Mouse (Mus musculus) forebrain, embryonic 15.5 days (tissue): ENCODE data around the gene Fhad1. TPM values are rescaled to one million over a fixed set of nuclear protein-coding genes. Genes with fewer than 3 reads are reported as not detected.

ENCODE experiments used
- ATAC-seq: fragments of 200-750 bp; cut with Nextera tagmentation; replicated peaks from 2 replicates; pipeline ENCODE4 v1.8.0; 2017; ENCODE audit warnings: mild to moderate bottlenecking, moderate TSS enrichment, moderate library complexity
- H3K27ac ChIP-seq: fragments of 300-500 bp; sonication (generic); replicated peaks from 2 replicates; pipeline ENCODE4 v1.5.1; 2015; ENCODE audit warnings: mild to moderate bottlenecking, inconsistent platforms
- H3K27me3 ChIP-seq: fragments of 300-500 bp; sonication (generic); 2 replicates; pipeline ENCODE4 v1.6.1; 2015; ENCODE audit warnings: inconsistent platforms
- H3K36me3 ChIP-seq: fragments of 300-500 bp; sonication (generic); 2 replicates; pipeline ENCODE4 v1.6.1; 2015; ENCODE audit warnings: mild to moderate bottlenecking, inconsistent platforms
- H3K4me1 ChIP-seq: fragments of 300-500 bp; sonication (generic); 2 replicates; pipeline ENCODE4 v1.6.1; 2015; ENCODE audit warnings: inconsistent platforms
- H3K4me2 ChIP-seq: fragments of 300-500 bp; sonication (generic); replicated peaks from 2 replicates; pipeline ENCODE4 v1.6.1; 2015; ENCODE audit warnings: mild to moderate bottlenecking, inconsistent platforms
- H3K4me3 ChIP-seq: fragments of 300-500 bp; sonication (generic); 2 replicates; pipeline ENCODE4 v1.5.1; 2015; ENCODE audit warnings: mild to moderate bottlenecking, inconsistent platforms
- H3K9ac ChIP-seq: fragments of 300-500 bp; sonication (generic); replicated peaks from 2 replicates; pipeline ENCODE4 v1.6.1; 2015; ENCODE audit warnings: mild to moderate bottlenecking, inconsistent platforms
- H3K9me3 ChIP-seq: fragments of 300-500 bp; sonication (generic); 2 replicates; pipeline ENCODE4 v1.6.1; 2016; ENCODE audit warnings: inconsistent platforms
- WGBS: fragments of 180-500 bp; shearing (Covaris S2); methylation state at CpG from one replicate; pipeline ENCODE4 v1.1.7; 2015; ENCODE audit warnings: mixed read lengths; 5-methylcytosine and 5-hydroxymethylcytosine counted together
- polyA plus RNA-seq: library from polyadenylated mRNA; unstranded; fragments of >200 nt; fragmentation: Nextera tagmentation; extraction: Ambion mirVana; gene quantifications from 2 replicates; pipeline ENCODE4 v1.2.1, GENCODE M21; 2015

The Fhad1 gene
- polyA plus RNA-seq, 1 experiment from 2014 or later = 3.7 TPM

GRCm38 (mm10) chr4:141959615-141960014 lies 55.3 kb downstream of the Fhad1 start:
- Histone ChIP-seq H3K4me3 (no peak overlapping the region), H3K4me2 (no peak overlapping the region), H3K9ac (no peak overlapping the region), H3K27me3 (no peaks in the 10 kb centered on the region), H3K9me3 (peaks cover 3% of the 10 kb centered on the region; the same call in 1 of the 2 replicates), H3K36me3 (no peaks in the 10 kb centered on the region), H3K4me1 (peaks cover 5% of the 10 kb centered on the region), H3K27ac (no peak overlapping the region)
- WGBS = 69% methylated on average over 4 of the region's 4 CpGs
- ATAC-seq = no peak

GRCm38 (mm10) chr4:141958614-141959375 lies 56.1 kb downstream of the Fhad1 start:
- Histone ChIP-seq H3K4me3 (no peak overlapping the region), H3K9ac (no peak overlapping the region), H3K27ac (no peak overlapping the region), H3K4me2 (no peak overlapping the region), H3K27me3 (no peaks in the 10 kb centered on the region), H3K9me3 (peaks cover 3% of the 10 kb centered on the region; the same call in 1 of the 2 replicates), H3K36me3 (no peaks in the 10 kb centered on the region), H3K4me1 (peaks cover 4% of the 10 kb centered on the region)
- ATAC-seq = peak; percentile 33
- 58% methylated on average over 7 of the region's 7 CpGs for WGBS

DNA sequence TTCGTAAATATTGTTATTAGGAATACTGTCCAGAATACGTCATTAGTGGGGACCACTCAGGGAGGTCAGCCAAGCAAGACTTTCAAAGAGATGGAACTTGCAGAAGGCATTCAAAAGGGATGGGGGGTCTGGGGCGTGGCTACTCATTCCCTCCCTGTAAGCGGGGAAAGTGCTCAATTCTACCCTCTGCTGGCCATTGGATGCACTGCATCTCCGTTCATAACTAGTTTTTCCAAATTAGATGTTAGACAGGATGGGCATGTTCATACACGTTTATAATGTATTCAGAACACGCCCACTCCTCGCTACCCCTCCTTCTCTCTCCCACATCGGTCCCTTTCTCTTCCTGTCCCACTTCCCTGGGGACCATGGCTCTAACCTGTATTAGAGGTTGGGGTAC lies 56.7 kb downstream of the Fhad1 start:
- H3K27me3 ChIP-seq = no peaks in the 10 kb centered on the region
- WGBS = 5% methylated on average over 9 of the region's 9 CpGs
- no peak overlapping the region for H3K9ac ChIP-seq
- 0 out of 2 replicates have a peak overlapping the region, but pooled peaks have one; percentile 16 for H3K4me2 ChIP-seq
- H3K4me3 ChIP-seq = no peak overlapping the region
- no peaks in the 10 kb centered on the region for H3K36me3 ChIP-seq
- no peak overlapping the region for H3K27ac ChIP-seq
- peaks cover 3% of the 10 kb centered on the region; the same call in 1 of the 2 replicates for H3K9me3 ChIP-seq
- peak; percentile 64 for ATAC-seq
- peaks cover 4% of the 10 kb centered on the region for H3K4me1 ChIP-seq

GRCm38 (mm10) chr4:141957740-141958139 lies 57.1 kb downstream of the Fhad1 start:
- H3K4me3 ChIP-seq = no peak overlapping the region
- peaks cover 4% of the 10 kb centered on the region for H3K4me1 ChIP-seq
- H3K36me3 ChIP-seq = no peaks in the 10 kb centered on the region
- 0 out of 2 replicates have a peak overlapping the region, but pooled peaks have one; percentile 16 for H3K4me2 ChIP-seq
- WGBS = 31% methylated on average over 11 of the region's 11 CpGs
- H3K9ac ChIP-seq = no peak overlapping the region
- no peak overlapping the region for H3K27ac ChIP-seq
- peaks cover 3% of the 10 kb centered on the region; the same call in 1 of the 2 replicates for H3K9me3 ChIP-seq
- no peaks in the 10 kb centered on the region for H3K27me3 ChIP-seq
- ATAC-seq = peak; percentile 39; the same call in 1 of the 2 replicates

- Histone ChIP-seq H3K9me3 (peaks cover 2% of the 10 kb centered on the region; the same call in 1 of the 2 replicates), H3K27ac (no peak overlapping the region), H3K27me3 (no peaks in the 10 kb centered on the region), H3K9ac (no peak overlapping the region), H3K4me3 (no peak overlapping the region), H3K36me3 (no peaks in the 10 kb centered on the region), H3K4me2 (no peak overlapping the region), H3K4me1 (peaks cover 9% of the 10 kb centered on the region)
- ATAC-seq = no peak
- WGBS = 93% methylated on average over 5 of the region's 5 CpGs
Measured at GRCm38 (mm10) chr4:141956931-141957330, 58.0 kb downstream of the Fhad1 start.

GRCm38 (mm10) chr4:141954770-141955720 lies 59.8 kb downstream of the Fhad1 start:
- no peak overlapping the region for H3K4me2 ChIP-seq
- no peak overlapping the region for H3K4me3 ChIP-seq
- H3K27me3 ChIP-seq = peaks cover 3% of the 10 kb centered on the region; the same call in 1 of the 2 replicates
- H3K9me3 ChIP-seq = no peaks in the 10 kb centered on the region
- no peak for ATAC-seq
- no peak overlapping the region for H3K27ac ChIP-seq
- no peak overlapping the region for H3K9ac ChIP-seq
- 64% methylated on average over 16 of the region's 16 CpGs for WGBS
- no peaks in the 10 kb centered on the region for H3K36me3 ChIP-seq
- H3K4me1 ChIP-seq = peaks cover 9% of the 10 kb centered on the region

- WGBS = 58% methylated on average over 6 of the region's 6 CpGs
- peaks cover 3% of the 10 kb centered on the region; the same call in 1 of the 2 replicates for H3K27me3 ChIP-seq
- ATAC-seq = no peak
- H3K4me2 ChIP-seq = no peak overlapping the region
- no peak overlapping the region for H3K27ac ChIP-seq
- no peaks in the 10 kb centered on the region for H3K36me3 ChIP-seq
- H3K4me1 ChIP-seq = peaks cover 12% of the 10 kb centered on the region
- H3K9me3 ChIP-seq = no peaks in the 10 kb centered on the region
- no peak overlapping the region for H3K4me3 ChIP-seq
- no peak overlapping the region for H3K9ac ChIP-seq
Measured at GRCm38 (mm10) chr4:141953859-141954258, 61.0 kb downstream of the Fhad1 start.

DNA sequence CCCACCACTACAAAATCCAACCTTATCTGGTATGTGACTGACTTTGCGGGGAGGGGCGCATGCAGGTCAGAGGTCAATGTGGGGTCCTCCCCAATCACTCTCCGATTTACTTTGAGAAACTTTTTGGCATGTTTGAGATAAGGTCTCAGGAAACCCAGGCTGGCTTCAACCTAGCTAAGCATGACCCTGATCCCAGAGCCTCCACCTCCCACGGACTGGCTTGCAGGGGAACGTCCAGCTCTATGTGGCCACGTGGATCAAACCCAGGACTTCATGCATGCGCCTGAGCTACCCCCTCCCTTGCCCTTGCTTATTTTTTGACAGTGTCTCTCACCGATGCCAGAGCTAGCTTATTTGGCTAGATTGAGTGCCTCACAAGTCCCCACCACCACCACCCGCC lies 61.6 kb downstream of the Fhad1 start:
- no peak overlapping the region for H3K4me3 ChIP-seq
- H3K4me1 ChIP-seq = peaks cover 8% of the 10 kb centered on the region
- no peaks in the 10 kb centered on the region for H3K9me3 ChIP-seq
- H3K36me3 ChIP-seq = no peaks in the 10 kb centered on the region
- peaks cover 3% of the 10 kb centered on the region; the same call in 1 of the 2 replicates for H3K27me3 ChIP-seq
- ATAC-seq = no peak
- H3K27ac ChIP-seq = no peak overlapping the region
- WGBS = 83% methylated on average over 9 of the region's 9 CpGs
- H3K9ac ChIP-seq = no peak overlapping the region
- H3K4me2 ChIP-seq = no peak overlapping the region

- no peaks in the 10 kb centered on the region for H3K9me3 ChIP-seq
- peaks cover 3% of the 10 kb centered on the region; the same call in 1 of the 2 replicates for H3K27me3 ChIP-seq
- H3K4me2 ChIP-seq = no peak overlapping the region
- 57% methylated on average over 5 of the region's 5 CpGs for WGBS
- no peak overlapping the region for H3K4me3 ChIP-seq
- no peak for ATAC-seq
- H3K36me3 ChIP-seq = no peaks in the 10 kb centered on the region
- H3K4me1 ChIP-seq = peaks cover 8% of the 10 kb centered on the region; the same call in 1 of the 2 replicates
- no peak overlapping the region for H3K27ac ChIP-seq
- no peak overlapping the region for H3K9ac ChIP-seq
Measured at GRCm38 (mm10) chr4:141952824-141953223, 62.1 kb downstream of the Fhad1 start.

DNA sequence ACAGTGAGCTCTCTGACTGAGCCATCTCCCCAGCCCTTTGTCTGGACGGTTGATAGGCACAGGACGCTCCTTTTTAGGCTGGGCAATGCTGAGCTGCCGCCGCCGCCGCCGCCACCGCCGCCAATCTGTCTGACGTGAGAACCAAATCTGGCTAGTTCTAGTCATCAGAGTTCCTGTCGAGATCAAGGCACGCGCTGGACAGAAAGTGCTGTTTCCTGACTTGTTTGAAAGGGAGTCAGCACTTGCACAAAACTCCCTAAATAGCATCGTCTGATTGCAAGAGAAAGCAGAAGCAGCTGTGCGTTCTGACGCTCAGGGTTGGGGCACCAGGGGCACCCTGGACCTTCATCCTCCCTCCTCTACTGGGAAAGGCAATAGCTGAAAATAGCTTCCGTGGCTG lies 62.8 kb downstream of the Fhad1 start:
- no peaks in the 10 kb centered on the region for H3K9me3 ChIP-seq
- no peak for ATAC-seq
- WGBS = 63% methylated on average over 17 of the region's 17 CpGs
- H3K4me1 ChIP-seq = peaks cover 8% of the 10 kb centered on the region; the same call in 1 of the 2 replicates
- H3K36me3 ChIP-seq = no peaks in the 10 kb centered on the region
- H3K27me3 ChIP-seq = peaks cover 3% of the 10 kb centered on the region; the same call in 1 of the 2 replicates
- no peak overlapping the region for H3K4me2 ChIP-seq
- H3K9ac ChIP-seq = no peak overlapping the region
- H3K27ac ChIP-seq = no peak overlapping the region
- H3K4me3 ChIP-seq = no peak overlapping the region

GRCm38 (mm10) chr4:141949436-141949835 lies 65.4 kb downstream of the Fhad1 start:
- no peak overlapping the region for H3K9ac ChIP-seq
- 54% methylated on average over 13 of the region's 13 CpGs for WGBS
- peaks cover 3% of the 10 kb centered on the region; the same call in 1 of the 2 replicates for H3K27me3 ChIP-seq
- no peak overlapping the region for H3K4me2 ChIP-seq
- no peaks in the 10 kb centered on the region for H3K9me3 ChIP-seq
- H3K4me1 ChIP-seq = peaks cover 8% of the 10 kb centered on the region; the same call in 1 of the 2 replicates
- ATAC-seq = 0 out of 2 replicates have a peak, but pooled peaks have one; percentile 39
- no peak overlapping the region for H3K4me3 ChIP-seq
- no peaks in the 10 kb centered on the region for H3K36me3 ChIP-seq
- H3K27ac ChIP-seq = no peak overlapping the region
